19 mouse cellular contexts compared by ENCODE assay signal in the genomic region with DNA sequence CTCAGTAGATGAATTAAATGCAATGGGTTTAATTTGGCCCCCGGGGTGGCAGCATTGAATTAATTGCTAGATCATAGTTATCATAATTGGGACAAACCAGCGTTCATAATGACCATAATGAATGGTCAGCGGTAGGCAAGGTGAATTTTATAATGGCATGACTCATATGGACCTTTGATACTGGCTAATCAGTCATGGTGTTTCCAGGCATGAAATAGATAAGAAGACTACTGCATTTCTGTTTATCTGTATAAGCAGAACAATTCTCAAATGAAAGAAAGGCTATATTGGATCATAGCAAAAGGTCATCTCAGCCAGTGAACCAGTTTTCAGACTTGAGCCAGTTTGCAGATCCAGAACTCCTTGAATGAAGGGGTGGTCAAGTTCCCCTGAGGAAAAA.
"Had no signal": no experiment of that assay in that cellular context is flagged by ENCODE, and none has a peak within 500 bp of the region (broad histone marks: within the 10 kb centered on the region; RNA-seq: fewer than 3 reads in every experiment).

No protein-coding gene starts in this region.

- DNase-seq: lung, adult 18-20 months; lung, embryonic 14.5 days; lung, postnatal 10 days; lung, postnatal 4 days; midbrain, embryonic 14.5 days; right cerebral cortex, adult 18-20 months; right cerebral cortex, postnatal 25 days; right cerebral cortex, postnatal 4 days; thymus, adult 2 months; thymus, postnatal 25 days; thymus, postnatal 4 days had no signal

- H3K4me3 ChIP-seq: midbrain, embryonic 10.5 days; midbrain, embryonic 12.5 days; myocyte; neural tube, embryonic 13.5 days; neural tube, embryonic 15.5 days; stomach, embryonic 15.5 days had no signal

- H3K27me3 ChIP-seq: midbrain, embryonic 12.5 days; stomach, embryonic 15.5 days had no signal

- ATAC-seq: midbrain, embryonic 16.5 days had no signal

- H3K27ac ChIP-seq: midbrain, embryonic 10.5 days; midbrain, embryonic 12.5 days; neural tube, embryonic 13.5 days; neural tube, embryonic 15.5 days; stomach, embryonic 15.5 days; stomach, postnatal 0 days had no signal

- H3K9me3 ChIP-seq: midbrain, embryonic 12.5 days; neural tube, embryonic 13.5 days; neural tube, embryonic 15.5 days; stomach, embryonic 15.5 days had no signal

- H3K9ac ChIP-seq: lung, embryonic 14.5 days; midbrain, embryonic 12.5 days; neural tube, embryonic 13.5 days; neural tube, embryonic 15.5 days; stomach, embryonic 15.5 days had no signal

- H3K4me2 ChIP-seq: lung, embryonic 14.5 days; midbrain, embryonic 12.5 days; neural tube, embryonic 13.5 days; neural tube, embryonic 15.5 days; stomach, embryonic 15.5 days had no signal

- H3K4me1 ChIP-seq: midbrain, embryonic 10.5 days; midbrain, embryonic 12.5 days; neural tube, embryonic 13.5 days; neural tube, embryonic 15.5 days; stomach, embryonic 15.5 days had no signal

- H3K36me3 ChIP-seq: midbrain, embryonic 12.5 days; neural tube, embryonic 13.5 days; neural tube, embryonic 15.5 days had no signal
